Mouse (Mus musculus): ENCODE data around the gene Btbd19.

- no peak for TF ChIP-seq CTCF (IDR thresholded peaks at IDR 0.05; ENCODE audit: low read depth, low read length)
- TF ChIP-seq POLR2A (IDR thresholded peaks at IDR 0.05; ENCODE audit: borderline replicate concordance, low read depth, low read length), result no peak
Measured at GRCm38 (mm10) chr4:117090586-117090985, 34.9 kb downstream of the Btbd19 start.

Measured in bone marrow macrophage, adult 2 months (primary cell).